Mouse (Mus musculus): ENCODE measurements around the gene Fhit. TPM values are rescaled to one million over a fixed set of nuclear protein-coding genes. Genes with fewer than 3 reads are reported as not detected.

Gene Fhit
- polyA plus RNA-seq, 1 experiment from 2014 or later, result 1.0 TPM

DNA sequence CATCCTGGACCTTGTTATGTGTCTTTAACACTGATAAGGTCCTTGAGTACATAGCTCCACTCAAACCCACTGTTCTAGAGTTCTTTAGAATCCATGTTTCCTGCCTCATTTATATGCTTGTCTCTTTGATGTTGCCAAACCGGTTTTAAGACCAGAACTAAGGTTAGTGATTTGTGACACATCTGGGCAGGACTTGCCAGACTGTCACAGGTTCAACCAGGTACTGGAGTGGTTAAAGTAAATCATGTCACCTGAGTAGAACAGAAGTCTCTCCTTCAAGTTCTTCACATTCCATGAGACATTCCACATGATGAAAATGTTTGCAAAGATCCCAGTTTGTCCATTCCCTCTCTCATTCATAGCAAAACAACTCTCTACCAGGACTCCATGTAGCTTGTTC lies 1376.0 kb downstream of the Fhit start:
- Histone ChIP-seq H3K36me3 (ENCODE audit: inconsistent target) (no peaks in the 10 kb centered on the region), H3K27ac (no peak overlapping the region), H3K79me2 (ENCODE audit: inconsistent target) (no peaks in the 10 kb centered on the region), H3K4me3 (ENCODE audit: inconsistent target) (no peak overlapping the region)
- WGBS (ENCODE audit: missing documents), result 63% methylated on average over 1 of the region's 1 CpGs

GRCm38 (mm10) chr14:9751341-9751740 lies 1410.5 kb downstream of the Fhit start:
- Histone ChIP-seq H3K36me3 (ENCODE audit: inconsistent target) (no peaks in the 10 kb centered on the region), H3K4me3 (ENCODE audit: inconsistent target) (no peak overlapping the region), H3K27ac (no peak overlapping the region), H3K79me2 (ENCODE audit: inconsistent target) (no peaks in the 10 kb centered on the region)
- 95% methylated on average over 4 of the region's 4 CpGs for WGBS (ENCODE audit: missing documents)

GRCm38 (mm10) chr14:9748709-9749108 lies 1413.1 kb downstream of the Fhit start:
- Histone ChIP-seq H3K79me2 (ENCODE audit: inconsistent target) (no peaks in the 10 kb centered on the region), H3K36me3 (ENCODE audit: inconsistent target) (no peaks in the 10 kb centered on the region), H3K27ac (no peak overlapping the region), H3K4me3 (ENCODE audit: inconsistent target) (no peak overlapping the region)
- 92% methylated on average over 1 of the region's 1 CpGs for WGBS (ENCODE audit: missing documents)

DNA sequence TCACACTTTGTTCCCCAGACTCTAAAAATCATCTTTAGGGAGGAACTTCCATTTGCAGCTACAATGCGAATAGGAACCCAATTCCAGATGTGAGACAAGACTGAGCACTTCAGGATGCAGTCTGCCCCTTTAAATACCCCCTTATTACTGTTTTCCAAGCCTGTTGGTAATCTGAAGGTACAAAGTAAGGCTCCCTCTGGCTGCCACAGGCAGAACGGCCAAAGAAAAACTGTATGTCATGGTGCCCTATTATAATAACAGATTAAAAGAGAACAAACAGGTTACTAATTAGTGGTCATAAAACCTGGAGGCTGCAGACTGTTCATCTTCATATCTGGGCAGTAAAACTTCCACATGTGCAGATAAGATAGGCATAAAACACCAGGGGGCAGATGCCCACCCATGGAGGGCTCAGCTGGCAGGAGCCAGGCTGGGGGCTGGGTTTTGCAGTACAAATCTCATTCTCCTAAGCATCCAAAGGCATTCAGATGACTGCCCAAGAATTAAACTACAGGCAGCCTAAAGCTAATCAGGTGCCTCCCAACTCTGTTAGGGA lies 1439.8 kb downstream of the Fhit start:
- 78% methylated on average over 2 of the region's 2 CpGs for WGBS (ENCODE audit: missing documents)
- Histone ChIP-seq H3K36me3 (ENCODE audit: inconsistent target) (no peaks in the 10 kb centered on the region), H3K27ac (no peak overlapping the region), H3K79me2 (ENCODE audit: inconsistent target) (no peaks in the 10 kb centered on the region), H3K4me3 (ENCODE audit: inconsistent target) (no peak overlapping the region)

DNA sequence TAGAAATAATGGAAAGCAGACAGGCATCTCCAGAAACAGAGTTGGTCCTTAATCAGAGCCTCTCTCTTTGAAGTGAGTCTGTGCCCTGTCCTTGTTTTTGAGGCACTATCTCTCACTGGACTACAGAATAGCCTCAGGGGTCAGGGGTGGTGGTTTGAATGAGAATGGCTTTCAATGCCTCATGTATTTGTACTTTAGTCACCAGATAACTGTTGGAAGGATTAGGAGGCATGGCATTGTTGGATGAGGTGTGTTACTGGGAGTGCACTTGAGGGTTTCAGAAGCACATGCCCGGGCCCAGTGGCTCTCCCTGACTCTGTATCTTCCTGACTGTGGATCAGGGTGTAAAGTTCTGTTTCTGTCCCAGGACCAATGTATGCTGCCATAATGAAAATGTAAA lies 1463.2 kb downstream of the Fhit start:
- Histone ChIP-seq H3K36me3 (ENCODE audit: inconsistent target) (no peaks in the 10 kb centered on the region), H3K4me3 (ENCODE audit: inconsistent target) (no peak overlapping the region), H3K79me2 (ENCODE audit: inconsistent target) (no peaks in the 10 kb centered on the region), H3K27ac (no peak overlapping the region)
- 92% methylated on average over 1 of the region's 1 CpGs for WGBS (ENCODE audit: missing documents)

DNA sequence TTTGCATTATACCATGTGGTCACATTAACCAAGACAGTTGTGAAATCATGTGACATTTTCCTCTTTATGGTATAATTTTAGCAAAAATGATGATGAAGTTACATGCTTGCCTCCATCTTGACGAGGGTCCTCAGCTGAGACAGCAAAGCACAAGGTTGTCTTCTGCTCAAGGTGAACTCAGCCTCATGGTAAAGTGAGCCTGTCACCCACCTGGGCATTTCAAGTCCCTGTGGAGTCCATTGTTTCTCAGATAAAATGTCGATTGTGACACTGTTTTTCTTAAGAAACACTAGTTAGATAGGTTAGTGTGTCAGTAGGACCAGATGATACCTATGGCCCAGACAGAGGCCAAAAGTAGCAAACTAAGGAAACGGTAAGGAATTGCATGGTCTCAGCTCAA lies 1464.7 kb downstream of the Fhit start:
- 82% methylated on average over 3 of the region's 3 CpGs for WGBS (ENCODE audit: missing documents)
- Histone ChIP-seq H3K79me2 (ENCODE audit: inconsistent target) (no peaks in the 10 kb centered on the region), H3K27ac (no peak overlapping the region), H3K36me3 (ENCODE audit: inconsistent target) (no peaks in the 10 kb centered on the region), H3K4me3 (ENCODE audit: inconsistent target) (no peak overlapping the region)

DNA sequence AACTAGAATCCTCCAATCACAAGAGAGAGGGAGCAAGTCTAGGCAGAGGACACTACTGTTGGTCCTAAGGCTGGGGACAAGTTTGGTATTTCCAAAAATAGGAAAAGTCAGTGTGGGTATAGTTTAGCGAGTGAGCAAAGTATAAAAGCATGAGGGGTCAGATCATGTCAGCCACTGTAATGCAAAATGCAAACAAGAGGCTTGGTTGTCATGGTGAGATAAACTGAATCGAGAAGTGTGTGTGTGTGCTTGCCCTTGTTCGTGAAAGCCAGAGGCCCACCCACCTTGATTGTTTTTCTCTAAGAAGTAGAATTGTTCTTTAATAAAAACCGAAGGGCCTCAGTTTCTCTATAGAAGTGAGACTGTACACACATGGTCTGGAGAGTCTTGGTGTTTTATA lies 1465.8 kb downstream of the Fhit start:
- Histone ChIP-seq H3K27ac (no peak overlapping the region), H3K36me3 (ENCODE audit: inconsistent target) (no peaks in the 10 kb centered on the region), H3K4me3 (ENCODE audit: inconsistent target) (no peak overlapping the region), H3K79me2 (ENCODE audit: inconsistent target) (no peaks in the 10 kb centered on the region)
- WGBS (ENCODE audit: missing documents), result 82% methylated on average over 4 of the region's 4 CpGs

DNA sequence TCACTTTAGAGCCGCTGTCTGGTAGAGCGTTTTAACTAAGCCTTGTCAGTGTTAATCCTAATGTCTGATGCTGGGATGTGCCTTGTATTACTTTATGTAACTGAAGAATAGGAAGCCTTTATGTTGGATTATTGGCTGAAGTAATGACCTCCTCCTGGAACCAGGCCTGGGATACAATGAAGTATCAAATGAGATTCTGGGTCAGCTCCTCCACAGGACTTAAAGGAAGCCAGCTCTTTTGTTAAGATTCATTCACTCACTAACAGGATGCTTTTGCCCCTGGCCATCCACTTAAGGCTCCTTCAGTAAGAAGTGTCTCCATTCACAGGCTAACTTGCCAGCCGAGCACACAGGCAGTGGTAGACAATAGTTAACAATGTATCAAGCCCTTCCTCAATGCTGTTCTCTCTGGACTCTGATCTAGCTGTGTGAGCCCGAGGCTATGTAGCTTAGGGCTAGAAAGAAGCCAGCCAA lies 1466.6 kb downstream of the Fhit start:
- 86% methylated on average over 4 of the region's 4 CpGs for WGBS (ENCODE audit: missing documents)
- H3K36me3 ChIP-seq (ENCODE audit: inconsistent target), result no peaks in the 10 kb centered on the region
- H3K79me2 ChIP-seq (ENCODE audit: inconsistent target), result no peaks in the 10 kb centered on the region
- H3K4me3 ChIP-seq (ENCODE audit: inconsistent target), result no peak overlapping the region
- H3K27ac ChIP-seq, result no peak overlapping the region

DNA sequence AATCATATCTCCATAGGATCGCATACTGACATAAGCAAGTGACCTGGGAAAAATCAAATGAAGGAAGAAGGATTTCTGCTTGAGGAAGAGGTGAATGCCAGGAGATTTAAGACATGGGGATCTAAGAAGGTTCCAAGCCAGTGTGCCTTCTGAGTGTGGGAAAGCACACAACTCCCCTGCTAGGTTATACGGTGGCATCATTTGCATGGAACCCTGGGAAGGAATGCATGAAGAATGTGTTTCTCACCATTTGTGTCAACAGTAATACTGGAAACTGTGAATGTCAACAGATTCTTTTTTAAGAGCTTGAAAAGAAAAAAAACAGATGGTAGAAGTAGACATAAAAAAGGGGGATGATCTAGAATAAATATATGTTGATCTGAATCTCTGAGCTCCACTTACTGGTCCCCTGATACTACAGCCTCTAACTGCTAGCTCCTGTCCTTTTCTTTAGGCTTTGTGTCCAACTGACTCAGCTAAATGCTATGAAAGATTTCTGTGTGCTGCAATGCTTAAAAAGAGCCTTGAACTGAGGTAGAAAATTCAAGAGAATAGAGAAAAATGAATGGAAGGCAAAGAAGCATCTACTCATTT lies 1473.1 kb downstream of the Fhit start:
- 93% methylated on average over 2 of the region's 2 CpGs for WGBS (ENCODE audit: missing documents)
- no peaks in the 10 kb centered on the region for H3K79me2 ChIP-seq (ENCODE audit: inconsistent target)
- no peak overlapping the region for H3K27ac ChIP-seq
- no peak overlapping the region for H3K4me3 ChIP-seq (ENCODE audit: inconsistent target)
- no peaks in the 10 kb centered on the region for H3K36me3 ChIP-seq (ENCODE audit: inconsistent target)

DNA sequence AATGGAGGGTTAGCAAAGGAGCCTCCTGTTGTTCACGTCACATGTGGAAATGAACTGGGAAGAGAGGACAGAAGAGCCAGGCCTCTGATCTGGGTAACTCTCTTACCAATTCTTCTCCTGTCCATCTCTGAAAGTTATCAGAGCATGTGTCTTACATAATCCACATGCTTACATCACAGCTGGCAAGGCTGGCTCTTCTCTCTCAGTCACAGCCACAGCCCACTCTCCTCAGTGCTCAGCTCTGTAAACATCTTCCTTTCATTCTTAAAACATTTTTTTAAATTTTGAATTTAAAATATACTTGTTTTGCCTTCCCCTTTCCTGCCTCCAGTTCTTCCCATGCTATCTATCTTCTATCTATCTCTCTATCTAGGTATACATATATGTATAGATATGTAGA lies 1477.5 kb downstream of the Fhit start:
- WGBS (ENCODE audit: missing documents), result 82% methylated on average over 1 of the region's 1 CpGs
- H3K27ac ChIP-seq, result no peak overlapping the region
- H3K4me3 ChIP-seq (ENCODE audit: inconsistent target), result no peak overlapping the region
- H3K36me3 ChIP-seq (ENCODE audit: inconsistent target), result no peaks in the 10 kb centered on the region
- H3K79me2 ChIP-seq (ENCODE audit: inconsistent target), result no peaks in the 10 kb centered on the region

DNA sequence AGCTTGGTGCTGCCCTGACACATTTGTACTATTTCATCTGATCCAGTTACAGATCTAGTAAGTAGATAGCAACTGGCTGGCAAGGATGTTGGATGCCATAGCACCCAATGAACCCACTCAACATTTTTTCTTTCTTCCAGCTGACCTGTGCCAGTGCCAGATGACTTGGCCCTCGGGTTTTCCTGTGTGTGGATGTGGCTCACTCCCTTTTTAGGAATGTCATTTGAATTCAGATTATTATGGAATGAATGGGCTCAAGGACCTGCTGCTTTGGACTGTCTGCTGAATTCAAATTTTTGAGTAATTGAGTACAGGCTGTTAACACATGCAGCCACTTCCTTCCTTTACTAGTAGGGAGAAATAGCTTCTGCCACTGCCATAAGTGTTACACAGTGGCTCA lies 1489.1 kb downstream of the Fhit start:
- Histone ChIP-seq H3K36me3 (ENCODE audit: inconsistent target) (no peaks in the 10 kb centered on the region), H3K27ac (no peak overlapping the region), H3K4me3 (ENCODE audit: inconsistent target) (no peak overlapping the region), H3K79me2 (ENCODE audit: inconsistent target) (no peaks in the 10 kb centered on the region)
- WGBS (ENCODE audit: missing documents), result 29% methylated on average over 1 of the region's 1 CpGs

- Histone ChIP-seq H3K27ac (no peak overlapping the region), H3K36me3 (ENCODE audit: inconsistent target) (no peaks in the 10 kb centered on the region), H3K4me3 (ENCODE audit: inconsistent target) (no peak overlapping the region), H3K79me2 (ENCODE audit: inconsistent target) (no peaks in the 10 kb centered on the region)
- 94% methylated on average over 3 of the region's 3 CpGs for WGBS (ENCODE audit: missing documents)
These were observed 1490.1 kb downstream of the Fhit start for GRCm38 (mm10) chr14:9671776-9672175.

DNA sequence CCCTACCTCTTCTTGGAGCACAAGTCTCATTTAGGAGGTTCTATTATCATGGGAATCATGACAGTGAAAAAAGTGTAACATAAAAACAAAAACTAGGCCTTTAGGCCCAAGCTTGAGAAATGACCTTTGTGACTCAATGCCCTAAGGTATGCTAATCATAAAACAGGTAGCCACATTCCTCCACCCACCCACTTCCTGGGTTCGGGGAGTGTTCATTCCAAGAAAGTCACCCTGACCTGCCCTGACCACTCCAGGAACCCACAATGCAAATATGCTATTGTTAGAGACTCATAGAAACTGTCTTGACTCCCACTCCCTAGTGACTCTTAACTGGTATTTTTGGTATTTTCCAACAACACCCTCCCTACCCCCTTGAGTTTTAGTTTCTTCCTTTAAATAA lies 1492.1 kb downstream of the Fhit start:
- Histone ChIP-seq H3K79me2 (ENCODE audit: inconsistent target) (no peaks in the 10 kb centered on the region), H3K4me3 (ENCODE audit: inconsistent target) (no peak overlapping the region), H3K36me3 (ENCODE audit: inconsistent target) (no peaks in the 10 kb centered on the region), H3K27ac (no peak overlapping the region)
- 100% methylated on average over 1 of the region's 1 CpGs for WGBS (ENCODE audit: missing documents)

- Histone ChIP-seq H3K79me2 (ENCODE audit: inconsistent target) (no peaks in the 10 kb centered on the region), H3K27ac (no peak overlapping the region), H3K36me3 (ENCODE audit: inconsistent target) (no peaks in the 10 kb centered on the region), H3K4me3 (ENCODE audit: inconsistent target) (no peak overlapping the region)
- 63% methylated on average over 1 of the region's 1 CpGs for WGBS (ENCODE audit: missing documents)
These were observed 1503.4 kb downstream of the Fhit start for GRCm38 (mm10) chr14:9658445-9658844.

DNA sequence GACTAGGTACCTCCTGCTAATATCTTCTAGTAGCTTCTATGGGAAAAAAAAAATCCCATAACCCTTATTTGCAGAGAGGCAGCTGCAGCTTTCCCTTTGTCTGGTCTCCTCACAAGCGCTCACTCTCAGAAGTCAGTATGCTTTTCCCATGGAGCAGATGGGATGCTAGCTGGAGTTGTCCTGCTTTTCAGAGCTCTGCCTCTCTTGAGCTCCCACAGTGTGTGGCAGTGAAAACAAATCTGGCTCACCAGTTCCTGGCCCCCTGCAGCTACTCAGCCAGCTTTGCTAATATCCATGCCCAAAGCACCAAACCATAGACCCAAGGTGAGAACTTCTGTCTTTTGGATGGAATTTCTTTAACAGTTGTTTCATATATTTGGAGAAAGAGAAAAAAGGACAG lies 1510.4 kb downstream of the Fhit start:
- Histone ChIP-seq H3K36me3 (ENCODE audit: inconsistent target) (no peaks in the 10 kb centered on the region), H3K27ac (no peak overlapping the region), H3K4me3 (ENCODE audit: inconsistent target) (no peak overlapping the region), H3K79me2 (ENCODE audit: inconsistent target) (no peaks in the 10 kb centered on the region)
- WGBS (ENCODE audit: missing documents), result 100% methylated on average over 1 of the region's 1 CpGs

DNA sequence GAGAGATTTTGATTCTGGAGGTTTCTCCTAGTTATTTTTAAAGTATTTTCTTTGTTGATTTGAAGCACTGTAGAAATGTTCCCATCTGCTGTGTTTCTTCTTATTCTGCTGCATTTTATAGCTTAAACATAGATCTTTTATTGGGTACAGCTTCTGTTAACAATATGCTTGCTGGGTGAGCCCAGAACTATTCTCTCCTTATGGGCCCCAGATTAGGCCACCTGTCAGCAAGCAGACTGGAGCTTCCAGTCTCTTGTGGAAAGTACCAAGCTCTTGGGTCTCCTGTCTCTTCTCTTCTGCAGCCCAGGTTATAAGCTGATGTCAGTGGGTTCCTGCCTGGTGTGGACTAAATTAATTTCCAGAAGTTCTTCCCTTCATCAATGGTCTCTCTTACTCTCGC lies 1513.4 kb downstream of the Fhit start:
- no peaks in the 10 kb centered on the region for H3K79me2 ChIP-seq (ENCODE audit: inconsistent target)
- no peak overlapping the region for H3K4me3 ChIP-seq (ENCODE audit: inconsistent target)
- no peak overlapping the region for H3K27ac ChIP-seq
- H3K36me3 ChIP-seq (ENCODE audit: inconsistent target), result no peaks in the 10 kb centered on the region
- 90% methylated on average over 1 of the region's 1 CpGs for WGBS (ENCODE audit: missing documents)

Measured in macrophage (primary cell).